Mouse (Mus musculus): ENCODE measurements around the gene Nolc1.

The Nolc1 gene

GRCm38 (mm10) chr19:46075616-46076607 lies at the start of gene Nolc1:
Gene Nolc1, plus strand, starts transcription at chr19:46075863.
- DNase-seq (ENCODE audit: low spot score in 2 of 2): peak; percentile 99 to 100

- DNase-seq (ENCODE audit: low spot score in 2 of 2): no peak
These were observed 49.1 kb upstream of the Nolc1 start for GRCm38 (mm10) chr19:46026567-46026966.

GRCm38 (mm10) chr19:46028747-46029320 lies 46.8 kb upstream of the Nolc1 start:
- no peak for DNase-seq (ENCODE audit: low spot score in 2 of 2)

GRCm38 (mm10) chr19:46029652-46030051 lies 46.0 kb upstream of the Nolc1 start:
- no peak for DNase-seq (ENCODE audit: low spot score in 2 of 2)

GRCm38 (mm10) chr19:46030196-46030983 lies 45.3 kb upstream of the Nolc1 start:
- no peak for DNase-seq (ENCODE audit: low spot score in 2 of 2)

GRCm38 (mm10) chr19:46031689-46032432 lies 43.8 kb upstream of the Nolc1 start:
- no peak for DNase-seq (ENCODE audit: low spot score in 2 of 2)

GRCm38 (mm10) chr19:46032731-46033510 lies 42.7 kb upstream of the Nolc1 start:
- no peak for DNase-seq (ENCODE audit: low spot score in 2 of 2)

- no peak for DNase-seq (ENCODE audit: low spot score in 2 of 2)
These were observed 41.8 kb upstream of the Nolc1 start for GRCm38 (mm10) chr19:46033911-46034310.

- no peak for DNase-seq (ENCODE audit: low spot score in 2 of 2)
These were observed 39.7 kb upstream of the Nolc1 start for GRCm38 (mm10) chr19:46035971-46036370.

GRCm38 (mm10) chr19:46036477-46037242 lies 39.0 kb upstream of the Nolc1 start:
- no peak for DNase-seq (ENCODE audit: low spot score in 2 of 2)

GRCm38 (mm10) chr19:46037243-46037924 lies 38.3 kb upstream of the Nolc1 start:
- DNase-seq (ENCODE audit: low spot score in 2 of 2): no peak

- no peak for DNase-seq (ENCODE audit: low spot score in 2 of 2)
These were observed 37.5 kb upstream of the Nolc1 start for GRCm38 (mm10) chr19:46037925-46038850.

- no peak for DNase-seq (ENCODE audit: low spot score in 2 of 2)
These were observed 36.8 kb upstream of the Nolc1 start for GRCm38 (mm10) chr19:46038851-46039260.

- peak; percentile 79 to 84 for DNase-seq (ENCODE audit: low spot score in 2 of 2)
These were observed 36.2 kb upstream of the Nolc1 start for GRCm38 (mm10) chr19:46039478-46039877.

- no peak for DNase-seq (ENCODE audit: low spot score in 2 of 2)
These were observed 35.3 kb upstream of the Nolc1 start for GRCm38 (mm10) chr19:46040149-46040902.

- no peak for DNase-seq (ENCODE audit: low spot score in 2 of 2)
These were observed 34.2 kb upstream of the Nolc1 start for GRCm38 (mm10) chr19:46041299-46041932.

- DNase-seq (ENCODE audit: low spot score in 2 of 2): peak; percentile 78 to 83
These were observed 33.7 kb upstream of the Nolc1 start for GRCm38 (mm10) chr19:46041933-46042475.

All from frontal cortex, postnatal 10 days (tissue).